Mouse (Mus musculus) left cerebral cortex, adult 18-20 months (tissue): Measurements from ENCODE around the gene Myh4. TPM values are rescaled to one million over a fixed set of nuclear protein-coding genes. Genes with fewer than 3 reads are reported as not detected.

Experiments used
- total RNA-seq, 2 experiments: library from RNA; stranded (reverse); gene quantifications; 2 replicates each; pipeline ENCODE4 v1.2.3; 2021

The Myh4 gene
- total RNA-seq, 2 experiments from 2014 or later, result 0.28 to 0.30 TPM

Other genes with a start within 250 kb of the Myh4 start
- gene Tmem220, start 212.9 kb upstream of the Myh4 start, total RNA-seq, result under 1 TPM; 0.70 to 0.91 TPM
- gene Adprm, start 185.4 kb upstream of the Myh4 start, total RNA-seq, result 10 to 100 TPM; 24.3 to 27.5 TPM
- 10 to 100 TPM; 10.8 TPM for gene Sco1, start 185.4 kb upstream of the Myh4 start, total RNA-seq
- 1 to 10 TPM; 4.1 to 4.2 TPM for gene Myh3, start 159.7 kb upstream of the Myh4 start, total RNA-seq
- gene Myh2, start 67.0 kb upstream of the Myh4 start, total RNA-seq, result under 1 TPM; 0.82 to 0.93 TPM
- under 1 TPM; 0.28 to 0.37 TPM for gene Myh1, start 38.0 kb upstream of the Myh4 start, total RNA-seq
- under 1 TPM; 0.14 to 0.46 TPM for gene Myh8, start 39.1 kb downstream of the Myh4 start, total RNA-seq
- under 1 TPM; 0.07 to 0.09 TPM for gene Myh13, start 83.6 kb downstream of the Myh4 start, total RNA-seq
- 100 to 1,000 TPM; 523 to 544 TPM for gene Gas7, start 217.4 kb downstream of the Myh4 start, total RNA-seq